Mouse (Mus musculus) hindbrain, embryonic 11.5 days (tissue): ENCODE results near the gene Tdo2. TPM values are rescaled to one million over a fixed set of nuclear protein-coding genes. Genes with fewer than 3 reads are reported as not detected.
A peak's percentile ranks its signal among the peaks of the same experiment; 100 is the strongest.

Experiments
- ATAC-seq: fragments of 200-750 bp; cut with Nextera tagmentation; 2 replicates; pipeline ENCODE4 v1.8.0; 2017; ENCODE audit warnings: mild to moderate bottlenecking, moderate TSS enrichment, moderate library complexity; ENCODE audit not compliant: low FRiP score
- DNase-seq: peaks from one replicate; pipeline ENCODE4 v3.0.0-alpha.2; 2015; ENCODE audit warnings: low spot score
- H3K27ac ChIP-seq: fragments of 300-500 bp; sonication (generic); 2 replicates; pipeline ENCODE4 v1.5.1; 2014; ENCODE audit warnings: mild to moderate bottlenecking, low read depth, low read length
- H3K27me3 ChIP-seq: fragments of 300-500 bp; sonication (generic); 2 replicates; pipeline ENCODE4 v1.6.1; 2014; ENCODE audit warnings: mild to moderate bottlenecking, low read length, moderate library complexity, mixed read lengths; ENCODE audit not compliant: control insufficient read depth, insufficient read depth
- H3K36me3 ChIP-seq: fragments of 300-500 bp; sonication (generic); 2 replicates; pipeline ENCODE4 v1.6.1; 2014; ENCODE audit warnings: mild to moderate bottlenecking, low read length, moderate library complexity, mixed read lengths; ENCODE audit not compliant: control insufficient read depth, insufficient read depth
- H3K4me1 ChIP-seq: fragments of 300-500 bp; sonication (generic); replicated peaks from 2 replicates; pipeline ENCODE4 v1.6.1; 2014; ENCODE audit warnings: low read length, mixed read lengths; ENCODE audit not compliant: control insufficient read depth, insufficient read depth
- H3K4me2 ChIP-seq: fragments of 300-500 bp; sonication (generic); replicated peaks from 2 replicates; pipeline ENCODE4 v1.6.1; 2014; ENCODE audit warnings: mild to moderate bottlenecking, low read depth, low read length
- H3K4me3 ChIP-seq: fragments of 300-500 bp; sonication (generic); 2 replicates; pipeline ENCODE4 v1.5.1; 2014; ENCODE audit warnings: low read depth, low read length
- H3K9ac ChIP-seq: fragments of 300-500 bp; sonication (generic); 2 replicates; pipeline ENCODE4 v1.6.1; 2014; ENCODE audit warnings: low read depth, low read length
- H3K9me3 ChIP-seq: fragments of 300-500 bp; sonication (generic); 2 replicates; pipeline ENCODE4 v1.6.1; 2016; ENCODE audit warnings: low read length; ENCODE audit not compliant: control insufficient read depth
- WGBS: fragments of 180-500 bp; shearing (Covaris S2); extraction: QIAGEN DNeasy Blood & Tissue Kit; methylation state at CpG from one replicate; pipeline ENCODE4 v1.1.7; 2014; 5-methylcytosine and 5-hydroxymethylcytosine counted together
- polyA plus RNA-seq: library from polyadenylated mRNA; unstranded; fragments of >200 nt; fragmentation: Nextera tagmentation; extraction: Ambion mirVana; gene quantifications from 2 replicates; pipeline ENCODE4 v1.2.1, GENCODE M21; 2014

Tdo2 gene
- polyA plus RNA-seq, 1 experiment from 2014 or later, result 0.05 TPM

GRCm38 (mm10) chr3:81918215-81918614 is 57.8 kb downstream of the Tdo2 start:
- DNase-seq, result no peak
- Histone ChIP-seq H3K4me1 (no peaks in the 10 kb centered on the region), H3K4me3 (no peak overlapping the region), H3K27ac (no peak overlapping the region), H3K27me3 (no peaks in the 10 kb centered on the region), H3K9me3 (no peaks in the 10 kb centered on the region), H3K4me2 (no peak overlapping the region), H3K36me3 (no peaks in the 10 kb centered on the region), H3K9ac (no peak overlapping the region)
- WGBS, result 87% methylated on average over 8 of the region's 8 CpGs
- no peak for ATAC-seq

GRCm38 (mm10) chr3:81917354-81917935 is 58.6 kb downstream of the Tdo2 start:
- ATAC-seq (no peak), DNase-seq (no peak)
- H3K9me3 ChIP-seq, result no peaks in the 10 kb centered on the region
- no peaks in the 10 kb centered on the region for H3K4me1 ChIP-seq
- no peak overlapping the region for H3K4me3 ChIP-seq
- H3K27me3 ChIP-seq, result no peaks in the 10 kb centered on the region
- H3K4me2 ChIP-seq, result no peak overlapping the region
- H3K9ac ChIP-seq, result no peak overlapping the region
- 91% methylated on average over 3 of the region's 3 CpGs for WGBS
- no peaks in the 10 kb centered on the region for H3K36me3 ChIP-seq
- no peak overlapping the region for H3K27ac ChIP-seq

GRCm38 (mm10) chr3:81916030-81916686 is 59.8 kb downstream of the Tdo2 start:
- no peak overlapping the region for H3K4me3 ChIP-seq
- H3K36me3 ChIP-seq, result no peaks in the 10 kb centered on the region
- H3K27me3 ChIP-seq, result no peaks in the 10 kb centered on the region
- no peak for ATAC-seq
- H3K9me3 ChIP-seq, result no peaks in the 10 kb centered on the region
- H3K4me1 ChIP-seq, result no peaks in the 10 kb centered on the region
- H3K9ac ChIP-seq, result no peak overlapping the region
- WGBS, result 69% methylated on average over 5 of the region's 5 CpGs
- no peak overlapping the region for H3K4me2 ChIP-seq
- DNase-seq, result no peak
- H3K27ac ChIP-seq, result no peak overlapping the region

- Histone ChIP-seq H3K27me3 (no peaks in the 10 kb centered on the region), H3K4me1 (no peaks in the 10 kb centered on the region), H3K4me2 (no peak overlapping the region), H3K9ac (no peak overlapping the region), H3K9me3 (no peaks in the 10 kb centered on the region), H3K4me3 (no peak overlapping the region), H3K36me3 (no peaks in the 10 kb centered on the region), H3K27ac (peak overlapping the region; percentile 5; the same call in 1 of the 2 replicates)
- WGBS, result 47% methylated on average over 6 of the region's 6 CpGs
- ATAC-seq (peak; percentile 80), DNase-seq (peak; percentile 64)
Observed at GRCm38 (mm10) chr3:81910286-81911036, 65.5 kb downstream of the Tdo2 start.

Other genes starting within 250 kb of the Tdo2 start
- gene Ctso, start 43.6 kb downstream of the Tdo2 start, polyA plus RNA-seq, result 10.4 and 11.2 TPM in 2 replicates
- gene Asic5, start 6.1 kb upstream of the Tdo2 start, polyA plus RNA-seq, result not detected in 2 replicates
- gene Gucy1b1, start 98.5 kb upstream of the Tdo2 start, polyA plus RNA-seq, result 10.2 and 10.7 TPM in 2 replicates
- gene Gucy1a1, start 169.6 kb upstream of the Tdo2 start, polyA plus RNA-seq, result 4.4 and 4.7 TPM in 2 replicates